Mouse (Mus musculus): Measurements from ENCODE around the gene Cyp3a41b. TPM values are rescaled to one million over a fixed set of nuclear protein-coding genes. Genes with fewer than 3 reads are reported as not detected.
"Not testable (repeated sequence)": the region's sequence is repeated elsewhere in the genome, so short reads cannot be mapped to it uniquely, and the experiment has no call there.

Gene Cyp3a41b
- total RNA-seq (2014; rRNA removed) (not detected in 2 replicates), polyA plus RNA-seq (2015; fragmentation: Nextera tagmentation; extraction: Ambion mirVana) (not detected in 2 replicates)

- not testable (repeated sequence) for DNase-seq; H3K27me3 ChIP-seq (ENCODE audit: insufficient read depth, low read length); H3K9me3 ChIP-seq (ENCODE audit: low read length); H3K4me3 ChIP-seq (ENCODE audit: low read depth, low read length); H3K36me3 ChIP-seq (ENCODE audit: insufficient read depth); H3K4me2 ChIP-seq (ENCODE audit: low read depth); H3K4me1 ChIP-seq (ENCODE audit: insufficient read depth); H3K9ac ChIP-seq; ATAC-seq; H3K27ac ChIP-seq (ENCODE audit: low read depth, low read length)
- WGBS: 61% methylated on average over 1 of the region's 2 CpGs
Measured at GRCm38 (mm10) chr5:145584630-145585029, at the start of gene Cyp3a41b. Cyp3a41b (minus strand) TSS chr5:145584730.

- H3K9me3 ChIP-seq (ENCODE audit: low read length): peaks cover 36% of the 10 kb centered on the region
- H3K4me1 ChIP-seq (ENCODE audit: insufficient read depth): not testable (repeated sequence)
- WGBS: 82% methylated on average over 1 of the region's 1 CpGs
Measured at GRCm38 (mm10) chr5:145632286-145632685, 47.8 kb upstream of the Cyp3a41b start.

GRCm38 (mm10) chr5:145604891-145605290 is 20.4 kb upstream of the Cyp3a41b start:
- H3K27me3 ChIP-seq (ENCODE audit: insufficient read depth, low read length); H3K4me3 ChIP-seq (ENCODE audit: low read depth, low read length); H3K4me1 ChIP-seq (ENCODE audit: insufficient read depth); H3K4me2 ChIP-seq (ENCODE audit: low read depth); ATAC-seq; H3K9me3 ChIP-seq (ENCODE audit: low read length); H3K9ac ChIP-seq; DNase-seq; H3K36me3 ChIP-seq (ENCODE audit: insufficient read depth); H3K27ac ChIP-seq (ENCODE audit: low read depth, low read length): not testable (repeated sequence)
- WGBS: no CpG with 5 or more reads among the region's 1 CpGs

More at GRCm38 (mm10) chr5:145632286-145632685, 47.8 kb upstream of the Cyp3a41b start:
- not testable (repeated sequence) for H3K9ac ChIP-seq; H3K27me3 ChIP-seq (ENCODE audit: insufficient read depth, low read length); H3K27ac ChIP-seq (ENCODE audit: low read depth, low read length); H3K36me3 ChIP-seq (ENCODE audit: insufficient read depth); DNase-seq; H3K4me3 ChIP-seq (ENCODE audit: low read depth, low read length); H3K4me2 ChIP-seq (ENCODE audit: low read depth); ATAC-seq

GRCm38 (mm10) chr5:145597851-145598250 is 13.3 kb upstream of the Cyp3a41b start:
- H3K4me3 ChIP-seq (ENCODE audit: low read depth, low read length); H3K27me3 ChIP-seq (ENCODE audit: insufficient read depth, low read length); H3K36me3 ChIP-seq (ENCODE audit: insufficient read depth); H3K4me1 ChIP-seq (ENCODE audit: insufficient read depth); H3K9ac ChIP-seq; DNase-seq; ATAC-seq; H3K9me3 ChIP-seq (ENCODE audit: low read length); H3K27ac ChIP-seq (ENCODE audit: low read depth, low read length); H3K4me2 ChIP-seq (ENCODE audit: low read depth): not testable (repeated sequence)
- WGBS: 78% methylated on average over 5 of the region's 5 CpGs

GRCm38 (mm10) chr5:145577321-145577720 is 7.2 kb downstream of the Cyp3a41b start:
- not testable (repeated sequence) for H3K9ac ChIP-seq; H3K36me3 ChIP-seq (ENCODE audit: insufficient read depth); DNase-seq; H3K4me1 ChIP-seq (ENCODE audit: insufficient read depth); H3K4me2 ChIP-seq (ENCODE audit: low read depth); H3K27ac ChIP-seq (ENCODE audit: low read depth, low read length); H3K27me3 ChIP-seq (ENCODE audit: insufficient read depth, low read length); ATAC-seq; H3K4me3 ChIP-seq (ENCODE audit: low read depth, low read length); H3K9me3 ChIP-seq (ENCODE audit: low read length)
- 58% methylated on average over 1 of the region's 1 CpGs for WGBS

- not testable (repeated sequence) for H3K27ac ChIP-seq (ENCODE audit: low read depth, low read length); H3K9ac ChIP-seq; ATAC-seq; H3K4me3 ChIP-seq (ENCODE audit: low read depth, low read length); H3K4me2 ChIP-seq (ENCODE audit: low read depth); H3K27me3 ChIP-seq (ENCODE audit: insufficient read depth, low read length); H3K4me1 ChIP-seq (ENCODE audit: insufficient read depth); DNase-seq; H3K36me3 ChIP-seq (ENCODE audit: insufficient read depth); H3K9me3 ChIP-seq (ENCODE audit: low read length)
- WGBS: 89% methylated on average over 4 of the region's 4 CpGs
Measured at GRCm38 (mm10) chr5:145575660-145576059, 8.9 kb downstream of the Cyp3a41b start.

- not testable (repeated sequence) for H3K9me3 ChIP-seq (ENCODE audit: low read length); H3K27me3 ChIP-seq (ENCODE audit: insufficient read depth, low read length); H3K4me1 ChIP-seq (ENCODE audit: insufficient read depth); H3K9ac ChIP-seq; H3K4me3 ChIP-seq (ENCODE audit: low read depth, low read length); ATAC-seq; H3K36me3 ChIP-seq (ENCODE audit: insufficient read depth); H3K4me2 ChIP-seq (ENCODE audit: low read depth); DNase-seq; H3K27ac ChIP-seq (ENCODE audit: low read depth, low read length)
- WGBS: 85% methylated on average over 2 of the region's 2 CpGs
Measured at GRCm38 (mm10) chr5:145571922-145572321, 12.6 kb downstream of the Cyp3a41b start.

Other genes with a start within 250 kb of the Cyp3a41b start
- gene Cyp3a57, start 239.5 kb downstream of the Cyp3a41b start, total RNA-seq (2014; rRNA removed): not detected in 2 replicates
- gene Cyp3a57, start 239.5 kb downstream of the Cyp3a41b start, polyA plus RNA-seq (2015; fragmentation: Nextera tagmentation; extraction: Ambion mirVana): not detected in 2 replicates
- gene Cyp3a16, start 115.0 kb downstream of the Cyp3a41b start, total RNA-seq (2014; rRNA removed): not detected in 2 replicates
- gene Cyp3a16, start 115.0 kb downstream of the Cyp3a41b start, polyA plus RNA-seq (2015; fragmentation: Nextera tagmentation; extraction: Ambion mirVana): not detected in 2 replicates
- gene Cyp3a41a, start 135.4 kb upstream of the Cyp3a41b start, total RNA-seq (2014; rRNA removed): not detected in 2 replicates
- not detected in 2 replicates for gene Cyp3a41a, start 135.4 kb upstream of the Cyp3a41b start, polyA plus RNA-seq (2015; fragmentation: Nextera tagmentation; extraction: Ambion mirVana)
- gene Cyp3a44, start 221.1 kb upstream of the Cyp3a41b start, total RNA-seq (2014; rRNA removed): not detected in 2 replicates
- gene Cyp3a44, start 221.1 kb upstream of the Cyp3a41b start, polyA plus RNA-seq (2015; fragmentation: Nextera tagmentation; extraction: Ambion mirVana): not detected in 2 replicates